Mouse (Mus musculus): Measurements from ENCODE around the gene Gm45021.

Gene Gm45021

DNA sequence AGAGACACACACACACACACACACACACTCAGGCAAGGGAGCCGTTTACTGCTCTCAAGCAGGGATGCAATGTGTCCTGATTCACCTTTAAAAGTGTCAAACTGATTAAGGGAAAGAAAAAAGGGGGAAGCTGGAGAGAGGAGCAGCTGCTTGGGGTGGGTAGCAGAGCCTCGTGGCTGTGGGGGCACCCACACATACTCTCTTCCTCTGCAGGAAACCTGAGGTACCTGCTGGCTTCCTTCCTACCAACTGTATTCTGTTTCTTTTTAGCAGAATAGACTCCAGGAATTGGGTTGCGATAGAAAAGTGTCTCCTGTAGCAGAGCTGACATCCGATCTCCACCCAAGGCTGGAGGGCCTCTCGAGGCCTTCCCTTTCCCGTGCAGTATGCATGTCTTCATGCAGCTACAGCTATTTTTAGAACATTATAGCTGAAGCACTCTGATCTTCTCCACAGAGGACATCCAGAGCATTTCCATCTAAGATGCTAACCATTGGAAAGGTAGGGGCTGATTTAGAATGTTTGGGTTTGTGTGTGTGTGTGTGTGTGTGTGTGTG, at the start of gene Gm45021:
TSS of gene Gm45021 (plus strand) at position 417 of the 557 bp plus-strand sequence.
- DNase-seq (ENCODE audit: extremely low read depth, low read depth, low spot score) = no peak

DNA sequence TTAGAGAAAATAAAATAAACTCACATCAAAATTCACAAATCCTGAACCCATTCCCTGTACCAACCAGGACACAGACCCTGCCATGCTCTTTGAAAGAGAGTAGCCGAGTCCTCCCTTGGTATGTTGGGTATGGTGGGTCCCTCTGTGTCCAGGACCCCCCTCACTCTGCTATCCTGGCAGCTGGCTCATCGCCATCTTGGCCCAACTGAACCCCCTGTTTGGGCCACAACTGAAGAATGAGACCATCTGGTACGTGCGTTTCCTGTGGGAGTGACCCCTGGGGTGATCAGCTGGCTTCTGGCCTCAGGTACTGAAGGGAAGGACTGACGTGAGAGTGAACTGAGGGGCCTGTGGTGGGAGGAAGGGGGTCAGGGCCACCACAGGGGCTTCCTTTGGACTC, 49.5 kb upstream of the Gm45021 start:
- DNase-seq (ENCODE audit: extremely low read depth, low read depth, low spot score) = no peak

DNA sequence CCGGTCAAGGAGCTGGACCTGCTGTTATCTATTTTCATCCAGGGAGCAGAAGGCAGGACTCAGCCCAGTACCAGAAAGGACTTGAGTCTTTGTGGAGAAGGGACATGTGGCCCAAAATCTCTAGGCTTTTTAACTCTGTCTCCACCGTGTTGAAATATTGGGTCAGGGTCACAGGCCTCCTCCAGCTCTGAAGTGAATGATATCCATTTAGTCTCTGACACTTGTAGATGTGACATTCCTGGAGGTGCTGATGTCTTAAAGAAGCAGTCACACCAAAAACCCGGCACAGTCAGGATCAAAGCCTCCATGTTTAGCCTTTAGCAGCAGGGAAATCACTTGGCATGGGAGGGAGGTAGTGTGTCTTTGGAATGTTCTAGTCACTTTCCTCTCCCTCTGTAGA, 48.7 kb upstream of the Gm45021 start:
- no peak for DNase-seq (ENCODE audit: extremely low read depth, low read depth, low spot score)

DNA sequence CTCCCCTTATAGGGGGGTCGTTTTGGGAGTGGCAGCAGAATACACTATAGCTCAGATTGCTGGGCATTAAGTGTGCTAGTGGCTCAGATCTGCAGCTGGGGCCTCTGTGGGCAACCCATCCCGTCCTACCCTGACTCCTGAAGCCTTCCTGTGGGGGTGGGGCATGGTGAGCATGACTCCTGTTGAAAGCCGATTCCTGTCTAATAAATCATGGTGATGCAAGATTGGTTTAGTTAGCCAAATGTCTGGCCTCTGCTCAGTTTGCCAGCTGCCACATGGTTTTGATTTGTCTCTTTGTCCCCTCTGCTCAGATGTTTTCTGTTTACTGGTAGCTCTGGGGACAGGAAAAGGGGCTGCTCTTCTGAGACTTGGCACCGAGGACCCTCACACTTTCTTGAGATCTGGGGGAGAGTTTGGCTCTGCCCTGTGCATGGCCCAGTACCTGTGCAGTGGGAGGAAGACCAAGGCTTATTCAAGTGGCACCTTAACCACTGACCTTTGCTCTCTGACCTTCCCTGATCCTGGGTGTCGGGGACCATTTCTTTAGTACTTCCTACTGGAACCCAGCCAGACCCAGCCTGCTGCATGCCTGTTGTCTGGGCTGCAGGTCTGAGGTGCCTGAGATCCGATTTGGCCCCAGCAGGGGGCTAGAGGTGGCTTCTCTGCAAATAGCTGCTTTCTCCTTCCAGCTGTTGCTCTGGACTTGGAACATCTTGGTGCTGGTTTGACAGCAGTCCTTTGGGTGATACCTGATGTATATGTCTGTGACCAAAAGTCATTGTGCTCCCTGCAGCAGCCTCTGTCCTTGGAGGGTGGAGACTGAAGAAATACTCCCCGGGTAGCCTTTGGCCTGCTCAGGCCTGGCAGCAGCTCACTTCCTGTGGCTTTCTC, 47.6 kb upstream of the Gm45021 start:
- no peak for DNase-seq (ENCODE audit: extremely low read depth, low read depth, low spot score)

DNA sequence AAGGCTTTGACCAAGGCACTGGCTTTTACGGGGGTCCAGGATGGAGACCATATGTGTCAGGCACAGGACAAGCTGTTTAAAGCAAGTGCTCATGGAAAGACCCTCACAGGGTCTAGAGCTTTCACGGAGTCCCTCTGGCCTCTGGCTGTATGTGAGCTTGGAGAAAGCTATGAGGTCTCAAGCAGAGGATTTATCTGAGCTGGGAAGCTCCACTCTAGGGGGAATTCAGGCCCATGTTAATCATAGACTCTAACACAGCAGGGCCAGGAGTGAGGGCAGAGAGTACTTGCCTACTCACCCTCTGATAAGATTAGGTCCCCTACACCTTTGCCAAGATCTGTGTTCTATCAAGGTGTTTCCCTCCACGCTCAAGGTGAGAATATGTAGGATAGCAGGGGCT, 46.8 kb upstream of the Gm45021 start:
- no peak for DNase-seq (ENCODE audit: extremely low read depth, low read depth, low spot score)

- DNase-seq (ENCODE audit: extremely low read depth, low read depth, low spot score) = no peak
Measured at GRCm38 (mm10) chr6:48545251-48545650, 44.2 kb upstream of the Gm45021 start.

GRCm38 (mm10) chr6:48546271-48546670, 43.1 kb upstream of the Gm45021 start:
- DNase-seq (ENCODE audit: extremely low read depth, low read depth, low spot score) = no peak

DNA sequence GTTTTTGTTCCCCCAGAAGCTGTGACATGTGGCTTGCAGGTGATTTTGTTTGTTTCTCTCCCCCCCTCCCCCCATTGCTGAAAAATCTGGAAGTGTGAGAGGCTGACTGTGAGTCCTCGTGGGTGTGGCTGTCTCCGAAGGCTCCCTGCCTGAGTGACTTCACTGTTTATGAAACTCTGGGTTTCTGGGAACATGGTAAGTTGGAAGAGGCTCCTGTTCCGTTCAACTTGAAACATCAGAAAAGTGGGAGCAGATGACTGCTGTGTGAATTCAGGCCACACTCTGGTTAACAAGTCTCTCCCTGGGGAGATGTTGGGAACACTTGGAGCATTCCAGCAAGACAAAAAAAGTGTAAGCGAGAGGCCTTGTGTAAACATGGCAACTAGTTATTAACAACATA, 42.6 kb upstream of the Gm45021 start:
- DNase-seq (ENCODE audit: extremely low read depth, low read depth, low spot score) = no peak

- no peak for DNase-seq (ENCODE audit: extremely low read depth, low read depth, low spot score)
Measured at GRCm38 (mm10) chr6:48548314-48548713, 41.1 kb upstream of the Gm45021 start.

- no peak for DNase-seq (ENCODE audit: extremely low read depth, low read depth, low spot score)
Measured at GRCm38 (mm10) chr6:48552918-48553317, 36.5 kb upstream of the Gm45021 start.

- DNase-seq (ENCODE audit: extremely low read depth, low read depth, low spot score) = no peak
Measured at GRCm38 (mm10) chr6:48553819-48554218, 35.6 kb upstream of the Gm45021 start.

- peak; percentile 45 for DNase-seq (ENCODE audit: extremely low read depth, low read depth, low spot score)
Measured at GRCm38 (mm10) chr6:48554280-48555103, 34.9 kb upstream of the Gm45021 start, which contains the start of gene Lrrc61. Gene Lrrc61 (plus strand): TSS chr6:48554796.

GRCm38 (mm10) chr6:48555104-48555890, 34.1 kb upstream of the Gm45021 start:
- no peak for DNase-seq (ENCODE audit: extremely low read depth, low read depth, low spot score)

DNA sequence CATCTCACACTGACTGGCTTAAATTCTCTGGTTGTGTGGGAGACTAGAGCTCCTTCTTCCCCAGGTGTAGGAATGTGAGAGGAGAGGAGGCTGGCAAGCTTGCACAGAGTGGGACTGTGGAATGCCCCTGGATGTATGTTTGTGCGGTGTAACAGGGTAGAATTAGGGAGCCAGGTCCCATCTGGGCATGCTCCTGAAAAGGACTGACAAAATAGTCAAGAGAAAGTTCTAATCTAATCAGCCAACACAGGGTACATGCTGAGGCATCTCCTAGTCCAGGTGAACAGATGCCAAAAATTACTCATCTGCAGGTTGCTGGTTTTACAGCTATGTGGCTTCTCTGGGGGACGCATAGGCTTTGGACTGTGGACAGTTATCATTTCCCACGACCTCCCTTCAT, 33.5 kb upstream of the Gm45021 start:
- DNase-seq (ENCODE audit: extremely low read depth, low read depth, low spot score) = no peak

DNA sequence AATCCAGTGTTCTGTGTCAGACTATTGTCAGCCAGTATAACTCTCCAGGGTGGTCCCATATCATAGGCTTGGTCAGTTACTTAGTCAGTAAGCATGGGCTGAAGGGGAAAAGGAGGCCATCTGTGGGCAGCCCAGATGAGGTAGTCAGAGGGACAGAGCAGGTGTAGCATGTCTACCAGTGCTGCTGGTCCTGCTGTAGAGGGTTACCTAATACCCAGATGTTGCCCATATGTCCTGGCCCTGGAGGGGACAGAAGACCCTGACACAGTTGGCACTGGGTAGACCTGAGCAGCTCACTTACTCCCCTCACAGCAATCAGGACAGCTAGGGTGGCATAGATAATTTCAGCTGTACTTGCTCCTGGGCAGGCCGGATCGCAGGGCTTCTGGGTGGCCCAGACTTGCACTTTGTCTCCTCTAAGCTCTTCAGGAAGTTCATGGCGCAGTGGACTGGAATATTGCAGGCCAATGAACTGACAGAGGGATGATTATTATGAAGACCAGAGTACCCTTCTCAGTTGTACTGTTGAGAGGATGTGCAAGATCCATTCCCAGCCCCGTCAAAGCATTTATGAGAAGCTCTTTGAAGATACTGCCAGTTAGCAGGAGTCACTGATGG, 23.6 kb upstream of the Gm45021 start:
- no peak for DNase-seq (ENCODE audit: extremely low read depth, low read depth, low spot score)

- no peak for DNase-seq (ENCODE audit: extremely low read depth, low read depth, low spot score)
Measured at GRCm38 (mm10) chr6:48566312-48566711, 23.1 kb upstream of the Gm45021 start.

DNA sequence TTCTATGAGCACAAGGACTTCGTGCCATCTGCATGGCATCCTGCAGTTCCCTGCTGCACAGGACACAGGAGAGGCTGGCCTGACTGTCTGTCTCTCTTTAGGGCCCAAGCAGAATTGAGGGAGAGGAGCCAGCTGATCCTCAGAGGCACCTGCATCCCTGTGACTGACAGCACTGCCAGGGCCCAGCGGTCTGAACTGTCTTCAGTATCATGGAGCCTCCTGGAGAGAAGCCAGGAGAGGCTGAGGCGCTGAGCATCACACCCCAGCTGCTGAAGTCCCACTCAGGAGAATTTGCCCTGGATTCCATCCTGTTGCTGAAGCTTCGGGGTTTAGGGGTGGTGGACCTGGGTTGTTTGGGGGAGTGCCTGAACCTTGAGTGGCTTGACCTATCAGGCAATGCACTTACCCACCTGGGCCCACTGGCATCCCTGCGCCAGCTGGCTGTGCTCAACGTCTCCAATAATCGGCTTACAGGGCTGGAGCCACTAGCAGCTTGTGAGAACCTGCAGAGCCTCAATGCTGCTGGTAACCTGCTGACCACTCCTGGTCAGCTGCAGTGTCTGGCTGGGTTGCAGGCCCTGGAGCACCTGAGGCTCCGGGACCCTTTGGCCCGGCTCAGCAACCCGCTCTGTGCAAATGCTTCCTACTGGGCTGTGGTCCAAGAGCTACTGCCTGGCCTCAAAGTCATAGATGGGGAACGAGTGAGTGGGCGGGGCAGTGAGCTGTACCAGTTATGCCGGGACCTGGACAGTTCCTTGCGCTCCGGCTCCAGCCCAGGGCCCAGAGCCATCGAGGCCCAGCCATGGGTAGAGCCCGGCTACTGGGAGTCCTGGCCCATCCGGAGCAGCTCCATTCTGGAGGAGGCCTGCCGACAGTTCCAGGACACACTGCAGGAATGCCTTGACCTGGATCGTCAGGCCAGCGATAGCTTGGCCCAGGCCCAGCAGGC, 21.1 kb upstream of the Gm45021 start:
- no peak for DNase-seq (ENCODE audit: extremely low read depth, low read depth, low spot score)

GRCm38 (mm10) chr6:48569065-48569807, 20.2 kb upstream of the Gm45021 start:
- DNase-seq (ENCODE audit: extremely low read depth, low read depth, low spot score) = no peak

GRCm38 (mm10) chr6:48572014-48572413, 17.4 kb upstream of the Gm45021 start:
- no peak for DNase-seq (ENCODE audit: extremely low read depth, low read depth, low spot score)

All from fat pad, adult 2 months (tissue).